Mouse (Mus musculus) spleen, adult 12 weeks (tissue): Measurements from ENCODE around the gene Zc3h15.
"Not testable (repeated sequence)": the region's sequence is repeated elsewhere in the genome, so short reads cannot be mapped to it uniquely, and the experiment has no call there.

Experiments used
- DNase-seq: peaks from one replicate; pipeline ENCODE4 v3.0.0; 2022; ENCODE audit warnings: low spot score

Zc3h15 gene

GRCm38 (mm10) chr2:83674421-83674820 lies 30.2 kb downstream of the Zc3h15 start:
- DNase-seq, result no peak

DNA sequence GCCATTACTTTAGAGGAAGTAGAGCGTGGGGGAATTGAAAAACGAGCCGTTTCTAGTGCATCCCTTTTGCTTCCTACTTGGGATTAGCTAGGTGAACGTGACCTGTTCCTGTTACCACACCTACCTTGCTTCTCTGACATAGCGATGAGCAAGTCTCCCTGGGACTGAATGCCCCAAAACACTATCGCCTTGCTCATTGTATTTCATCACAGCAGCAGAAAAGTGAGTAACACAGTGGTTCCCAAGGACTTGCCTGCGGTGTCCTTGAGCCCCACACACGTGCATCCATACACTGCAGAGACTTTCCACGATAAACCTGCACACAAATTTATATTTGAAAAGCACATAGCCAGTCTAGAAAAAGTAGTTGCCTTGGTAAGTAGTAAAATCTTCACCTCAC lies 30.7 kb downstream of the Zc3h15 start:
- DNase-seq, result no peak

DNA sequence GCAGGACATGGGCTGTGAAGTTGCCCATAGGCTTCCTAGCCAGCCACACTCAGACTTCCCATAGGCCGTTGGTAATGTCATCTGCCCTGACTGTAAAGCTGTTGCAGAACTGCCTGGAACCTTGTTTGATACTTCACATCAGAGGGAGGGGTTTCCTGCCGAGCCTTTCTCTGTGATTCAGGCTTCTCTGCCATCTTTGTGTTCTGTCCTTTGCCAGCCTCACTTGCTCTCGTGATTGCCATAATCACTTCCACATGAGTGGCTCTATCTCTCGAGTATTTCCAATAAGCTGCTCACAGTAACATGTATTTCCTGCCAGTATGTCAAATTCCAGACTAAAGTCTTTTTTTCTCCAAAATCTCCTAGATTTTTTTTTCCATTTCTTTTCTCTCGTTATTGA lies 31.4 kb downstream of the Zc3h15 start:
- DNase-seq, result no peak

GRCm38 (mm10) chr2:83676226-83676870 lies 32.1 kb downstream of the Zc3h15 start:
- no peak for DNase-seq

DNA sequence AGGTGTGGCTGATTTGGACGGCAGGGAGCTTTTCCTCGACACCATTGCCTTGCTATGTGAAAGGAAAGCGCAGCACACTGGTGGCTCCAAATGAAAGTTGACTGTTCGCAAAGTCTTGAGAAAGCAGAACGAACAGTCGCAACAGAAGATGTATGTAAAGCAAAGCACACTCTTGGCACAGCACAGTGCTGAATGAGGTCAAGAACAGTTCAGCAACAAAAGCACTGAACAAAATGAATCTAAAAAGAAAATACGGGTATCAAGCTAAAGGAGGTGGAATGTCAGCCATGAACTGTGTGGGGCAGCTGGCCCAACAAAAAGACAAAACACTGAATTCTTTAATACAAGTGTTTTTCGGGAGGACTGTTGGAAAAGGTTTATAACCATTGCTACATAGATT lies 37.1 kb downstream of the Zc3h15 start:
- DNase-seq, result no peak

- no peak for DNase-seq
Measured at GRCm38 (mm10) chr2:83681785-83682184, 37.5 kb downstream of the Zc3h15 start.

GRCm38 (mm10) chr2:83682282-83682681 lies 38.0 kb downstream of the Zc3h15 start:
- DNase-seq, result no peak

GRCm38 (mm10) chr2:83683731-83684519 lies 39.7 kb downstream of the Zc3h15 start:
- DNase-seq, result no peak

DNA sequence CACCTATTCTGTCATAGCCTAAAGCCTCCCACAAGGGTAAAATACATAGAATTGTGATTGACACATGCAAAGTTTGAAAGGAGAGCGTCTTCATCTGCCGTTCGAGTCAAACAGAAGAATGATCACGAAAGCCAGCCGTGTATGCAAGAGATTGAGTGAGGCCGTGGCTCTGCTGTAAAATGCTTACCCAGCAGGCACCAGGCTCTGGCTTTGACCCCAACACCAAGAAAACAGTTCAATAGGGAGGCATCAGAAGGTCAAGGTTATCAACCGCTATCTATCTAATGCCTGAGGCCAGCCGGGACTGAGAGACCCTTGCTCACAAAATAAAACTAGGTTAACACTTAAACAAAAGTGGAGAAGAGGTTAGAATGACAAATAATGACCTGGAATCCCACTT lies 40.5 kb downstream of the Zc3h15 start:
- DNase-seq, result no peak

DNA sequence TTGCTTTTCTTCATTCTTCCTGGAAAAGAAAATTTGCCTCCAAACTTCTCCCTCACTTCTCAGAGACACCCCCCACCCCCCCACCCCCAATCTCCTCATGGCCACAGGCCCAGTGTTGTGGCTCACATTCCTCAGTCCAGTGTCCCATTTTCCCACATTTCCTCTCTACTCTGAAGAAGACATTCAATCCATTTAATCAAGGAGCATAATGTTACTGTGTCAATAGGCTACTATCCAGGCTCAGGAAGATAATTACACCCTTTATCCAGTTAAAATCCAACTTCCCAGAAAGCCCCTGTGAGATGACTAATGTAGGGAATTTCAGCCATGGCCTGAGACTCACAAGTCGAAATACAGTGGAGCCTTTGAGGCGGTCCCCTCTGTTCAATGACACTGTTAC lies 46.1 kb downstream of the Zc3h15 start:
- DNase-seq, result no peak

DNA sequence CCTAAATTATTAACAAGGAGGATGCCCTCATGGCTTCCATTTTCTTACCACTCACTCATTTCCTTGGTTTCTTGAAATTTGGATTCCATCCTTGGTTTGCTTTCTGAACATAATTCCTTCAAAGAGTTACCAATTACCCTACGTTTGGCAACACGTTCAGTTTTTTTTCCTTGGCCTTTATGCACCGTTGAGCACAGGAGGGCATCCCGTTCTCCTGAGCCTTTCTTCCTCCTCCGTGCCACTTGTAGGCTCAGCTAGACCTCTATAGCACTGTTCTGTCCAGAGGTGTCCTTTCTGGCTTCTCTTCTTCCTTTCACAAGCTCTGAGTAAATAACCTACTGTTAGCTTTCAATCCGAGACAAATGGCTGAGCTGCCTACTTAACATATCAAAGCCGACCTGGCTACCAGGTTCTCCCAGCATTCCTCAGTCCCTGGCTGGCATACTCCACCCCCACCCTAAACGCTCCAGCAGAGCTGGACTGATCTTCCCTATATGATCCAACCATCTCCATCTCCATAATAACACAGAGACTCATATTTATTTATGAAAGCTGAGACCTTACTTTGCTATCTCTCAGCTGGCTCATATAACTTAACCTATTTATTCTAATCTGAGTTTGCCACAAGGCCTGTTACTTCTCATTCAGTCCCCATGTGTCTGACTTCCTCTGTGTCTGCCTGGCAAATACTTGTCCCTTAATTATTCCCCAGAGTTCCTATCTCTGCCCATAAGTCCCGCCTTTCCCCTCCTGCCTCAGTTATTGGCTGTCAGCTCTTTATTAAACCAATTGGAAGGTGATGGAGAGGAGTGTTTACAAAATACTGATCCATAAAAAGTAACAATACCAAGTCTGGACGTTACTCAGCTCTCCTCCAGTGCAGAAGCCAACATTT lies 48.7 kb downstream of the Zc3h15 start:
- no peak for DNase-seq

GRCm38 (mm10) chr2:83694061-83694460 lies 49.8 kb downstream of the Zc3h15 start:
- DNase-seq, result no peak

DNA sequence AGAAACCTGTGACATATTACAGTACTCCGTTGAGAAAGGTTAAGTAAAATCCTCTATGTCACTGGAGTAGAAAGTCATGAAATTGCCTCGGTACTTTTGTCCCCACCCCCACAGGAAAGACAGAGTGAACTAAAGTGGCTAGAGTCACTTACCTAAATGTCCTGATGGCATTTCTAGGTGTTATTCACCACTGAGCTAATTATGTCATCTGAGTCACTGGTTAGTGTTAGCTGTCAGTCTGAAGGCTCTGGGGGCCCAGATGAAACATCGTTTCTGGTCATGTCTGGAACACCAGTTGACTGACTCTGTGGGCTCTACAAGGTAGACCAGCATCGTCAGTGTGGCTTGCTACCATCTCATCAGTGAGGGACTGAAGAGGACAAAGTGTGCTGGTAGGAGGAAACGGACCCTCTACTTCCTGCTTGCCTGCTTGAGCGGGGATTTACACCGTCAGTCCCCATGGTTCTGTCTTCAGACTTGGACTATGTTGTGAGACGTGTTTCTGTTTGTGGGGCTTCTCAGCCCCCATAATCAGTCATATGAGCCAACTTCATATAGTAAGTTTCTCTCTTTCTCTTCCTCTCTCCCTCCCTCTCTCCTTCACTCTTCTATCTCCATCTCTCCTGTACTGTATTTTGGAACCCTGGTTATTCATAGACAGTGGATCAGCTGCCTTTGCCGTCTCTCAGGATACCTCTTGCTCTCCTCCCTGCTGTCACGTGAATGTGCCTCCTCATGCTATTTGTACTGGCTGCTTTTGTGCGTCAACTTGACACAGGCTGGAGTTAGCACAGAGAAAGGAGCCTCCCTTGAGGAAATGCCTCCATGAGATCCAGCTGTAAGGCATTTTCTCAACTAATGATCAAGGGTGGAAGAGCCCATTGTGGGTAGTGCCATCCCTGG lies 51.4 kb downstream of the Zc3h15 start:
- DNase-seq, result no peak

DNA sequence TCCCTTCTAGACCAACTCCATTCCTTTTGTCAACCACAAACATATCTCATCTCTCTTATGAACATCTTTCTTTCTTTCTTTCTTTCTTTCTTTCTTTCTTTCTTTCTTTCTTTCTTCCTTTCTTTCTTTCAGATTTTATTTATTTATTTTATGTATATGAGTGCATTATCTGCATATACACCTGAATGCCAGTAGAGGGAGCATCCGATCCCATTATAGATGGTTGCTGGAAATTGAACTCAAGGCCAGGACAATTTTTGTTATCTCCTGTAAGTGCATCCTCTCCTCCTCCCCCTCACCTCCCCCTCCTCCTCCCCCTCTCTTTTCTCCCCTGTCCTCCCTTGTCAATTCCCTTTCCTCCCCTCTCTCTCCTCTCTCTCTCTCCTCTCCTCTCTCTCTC lies 54.2 kb downstream of the Zc3h15 start:
- DNase-seq, result no peak

DNA sequence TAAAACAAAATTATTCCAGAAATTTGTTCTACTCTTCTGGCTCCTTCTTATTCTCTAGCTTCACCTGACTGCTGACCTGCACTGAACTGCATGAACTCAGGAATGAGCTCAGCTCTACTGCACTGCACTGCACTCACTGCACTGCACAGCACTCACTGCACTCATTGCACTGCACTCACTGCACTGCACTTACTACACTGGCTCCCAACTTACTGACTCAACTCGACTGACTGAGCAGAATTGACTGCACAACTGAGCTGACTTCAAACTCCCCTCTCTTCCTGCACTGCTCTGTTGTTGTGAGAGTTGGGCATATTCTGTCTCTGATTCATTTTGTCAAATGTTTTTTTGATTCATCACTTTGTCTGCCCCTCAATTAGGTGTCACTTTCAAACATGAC lies 55.1 kb downstream of the Zc3h15 start:
- no peak for DNase-seq

DNA sequence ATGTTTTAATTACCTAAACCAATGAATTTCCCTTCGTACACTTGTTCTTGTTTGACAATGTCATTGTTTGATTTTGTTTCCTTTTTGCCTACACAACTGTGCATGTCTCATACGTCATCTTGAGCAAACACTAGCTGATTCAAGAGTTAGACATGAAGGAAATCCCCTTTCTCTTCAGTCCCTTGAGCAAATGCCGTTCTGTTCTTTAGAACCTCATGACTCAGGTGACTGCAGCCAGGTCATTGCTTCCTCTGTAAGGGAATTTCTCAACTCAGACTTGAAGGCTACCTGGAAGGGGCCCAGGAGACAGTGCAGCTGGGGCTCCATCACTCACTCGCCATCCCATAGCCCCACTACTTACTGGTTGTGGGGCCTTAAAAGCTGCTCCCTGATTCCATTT lies 56.4 kb downstream of the Zc3h15 start:
- DNase-seq, result no peak

GRCm38 (mm10) chr2:83702411-83702810 lies 58.2 kb downstream of the Zc3h15 start:
- no peak for DNase-seq

- DNase-seq, result no peak
Measured at GRCm38 (mm10) chr2:83705580-83706158, 61.4 kb downstream of the Zc3h15 start.

GRCm38 (mm10) chr2:83709896-83710524 lies 65.8 kb downstream of the Zc3h15 start:
- no peak for DNase-seq

DNA sequence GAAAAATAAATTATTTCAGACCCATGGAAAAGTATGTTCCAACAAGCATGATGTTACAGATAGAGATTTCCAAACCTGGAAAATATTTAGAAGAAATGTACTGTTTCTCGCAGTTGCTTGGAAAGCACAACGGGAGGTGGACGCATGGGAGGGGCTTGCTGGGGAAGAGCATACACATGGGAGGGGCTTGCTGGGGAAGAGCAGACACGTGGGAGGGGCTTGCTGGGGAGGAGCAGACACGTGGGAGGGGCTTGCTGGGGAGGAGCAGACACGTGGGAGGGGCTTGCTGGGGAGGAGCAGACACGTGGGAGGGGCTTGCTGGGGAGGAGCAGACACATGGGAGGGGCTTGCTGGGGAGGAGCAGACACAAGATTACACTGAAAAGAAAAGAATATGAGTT lies 69.0 kb downstream of the Zc3h15 start:
- DNase-seq, result not testable (repeated sequence)

GRCm38 (mm10) chr2:83713946-83714345 lies 69.7 kb downstream of the Zc3h15 start:
- DNase-seq, result no peak
